Mouse (Mus musculus) large intestine, adult 2 months (tissue): ENCODE results near the gene Upk1b. TPM values are rescaled to one million over a fixed set of nuclear protein-coding genes. Genes with fewer than 3 reads are reported as not detected.

Experiments used
- DNase-seq: peaks from one replicate; pipeline ENCODE4 v3.0.0-alpha.2; 2012; ENCODE audit warnings: low read depth, low spot score
- WGBS: fragments of 180-500 bp; shearing (Covaris S2); methylation state at CpG from one replicate; pipeline ENCODE4 v1.1.7; 2018; 5-methylcytosine and 5-hydroxymethylcytosine counted together
- polyA plus RNA-seq: library from polyadenylated mRNA; depleted of rRNA; stranded (reverse); fragments of >200 nt; gene quantifications from 2 replicates; pipeline ENCODE4 v1.2.3, GENCODE M21; 2012; rRNA removed

Gene Upk1b
- polyA plus RNA-seq, 1 experiment, result 10.3 TPM

DNA sequence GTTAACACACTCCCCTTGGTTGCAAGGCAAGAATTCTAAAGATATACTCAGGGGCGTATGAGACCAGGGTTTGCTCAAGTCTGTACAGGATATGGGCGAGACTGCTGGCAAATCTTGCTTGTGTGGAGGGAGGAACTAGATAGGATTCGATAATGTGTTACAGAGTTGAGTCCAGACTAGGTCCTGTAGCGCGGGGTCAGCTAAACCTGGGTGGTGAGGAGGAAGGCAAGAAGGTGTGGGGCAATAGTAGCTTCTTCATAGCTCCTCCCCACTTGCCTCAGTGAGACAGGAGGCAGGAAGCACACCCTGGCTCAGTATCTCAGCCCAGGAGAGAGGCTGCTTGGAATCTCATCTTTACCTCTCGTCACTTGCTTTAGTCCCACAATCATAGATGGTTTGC is 71.0 kb downstream of the Upk1b start:
- WGBS, result 75% methylated on average over 6 of the region's 6 CpGs
- no peak for DNase-seq

DNA sequence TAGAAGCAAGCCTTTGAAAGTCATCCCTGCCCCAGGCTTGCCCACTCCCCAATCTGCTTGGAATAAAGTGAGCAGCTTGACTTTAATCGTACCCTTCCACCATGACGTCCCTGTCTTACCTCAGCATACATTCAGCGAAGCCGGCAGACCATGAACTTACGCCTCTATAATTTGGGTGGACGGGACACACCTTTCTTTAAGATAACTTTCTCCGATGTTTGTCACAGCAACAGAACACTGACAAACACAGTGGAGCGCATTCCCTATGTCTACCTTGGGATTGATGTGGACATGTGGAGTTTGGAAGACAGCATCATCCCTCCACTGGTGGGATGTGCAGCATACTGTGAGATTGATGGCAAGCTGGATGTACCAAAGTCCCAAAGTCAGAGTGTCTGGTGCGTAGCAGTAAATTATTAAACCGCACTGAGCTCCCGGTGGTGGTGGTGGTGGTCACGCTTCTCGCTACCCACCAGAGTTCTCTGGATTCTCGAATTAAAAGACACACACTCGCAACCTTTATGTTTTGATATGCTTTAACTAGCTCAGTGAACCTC is 71.5 kb downstream of the Upk1b start:
- no peak for DNase-seq
- WGBS, result 89% methylated on average over 15 of the region's 15 CpGs

DNA sequence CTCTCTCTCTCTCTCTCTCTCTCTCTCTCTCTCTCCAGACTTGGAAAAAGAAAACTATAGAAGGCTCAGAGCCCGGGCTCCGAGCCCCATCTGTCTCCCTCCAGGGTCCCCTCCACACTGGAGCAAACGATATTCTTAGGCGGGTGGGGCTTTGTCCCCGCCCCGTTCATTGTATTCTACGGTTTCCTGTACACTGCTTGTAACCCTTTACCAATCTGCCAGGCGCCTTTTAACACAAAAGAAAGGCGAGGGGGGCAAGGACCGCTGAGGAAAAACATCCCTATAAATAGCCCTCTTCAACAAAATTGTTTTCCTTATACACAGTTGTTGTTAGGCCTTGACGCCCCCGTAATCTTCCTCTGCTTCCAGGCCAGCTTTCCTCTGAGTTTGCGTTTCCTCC is 75.2 kb downstream of the Upk1b start:
- DNase-seq, result no peak
- WGBS, result 41% methylated on average over 13 of the region's 13 CpGs

DNA sequence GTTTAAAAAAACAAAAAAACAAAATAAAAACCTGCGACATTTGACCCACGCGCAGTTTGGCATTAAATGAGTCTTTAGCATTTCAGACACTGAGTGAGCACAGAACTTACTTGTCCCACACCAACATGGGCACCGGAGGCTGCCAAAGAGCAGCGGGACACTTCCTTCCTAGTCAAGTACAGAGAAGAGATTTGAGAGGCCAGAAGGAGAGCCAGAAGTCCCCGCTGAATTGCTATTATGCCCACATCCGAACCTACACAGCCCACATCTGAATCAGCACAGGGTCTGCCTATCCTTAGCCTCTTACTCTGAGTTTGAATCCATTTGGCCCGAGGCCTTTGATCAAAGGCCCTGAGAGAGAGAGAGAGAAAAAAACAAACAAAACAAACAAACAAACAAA is 75.9 kb downstream of the Upk1b start:
- DNase-seq, result no peak
- WGBS, result 79% methylated on average over 8 of the region's 8 CpGs

Other genes starting within 250 kb of the Upk1b start
- 63.7 and 65.3 TPM in 2 replicates for gene Tmem39a, start 241.6 kb downstream of the Upk1b start, polyA plus RNA-seq
- gene Arhgap31, start 87.1 kb downstream of the Upk1b start, polyA plus RNA-seq, result 2.1 and 4.6 TPM in 2 replicates
- gene B4galt4, start 58.1 kb downstream of the Upk1b start, polyA plus RNA-seq, result 14.7 and 17.8 TPM in 2 replicates
- not detected in 2 replicates for gene 4930435E12Rik, start 28.4 kb upstream of the Upk1b start, polyA plus RNA-seq
- gene Igsf11, start 92.3 kb upstream of the Upk1b start, polyA plus RNA-seq, result 0.30 and 0.67 TPM in 2 replicates